Mouse (Mus musculus) thymus, adult 2 months (tissue): ENCODE data around the gene Ptprd.

Source experiments
- CTCF ChIP-seq: fragments of 200-500 bp; IDR thresholded peaks from 2 replicates; pipeline ENCODE4 v1.5.1; 2012; ENCODE audit warnings: mild to moderate bottlenecking, control low read depth, low read length, moderate library complexity, borderline replicate concordance; ENCODE audit not compliant: control insufficient read depth, poor library complexity, insufficient read depth; ENCODE audit errors: extremely low read depth
- POLR2A ChIP-seq: fragments of 200-500 bp; IDR thresholded peaks from 2 replicates; pipeline ENCODE4 v1.6.1; 2012; ENCODE audit warnings: mild to moderate bottlenecking, low read length, control low read depth, moderate library complexity; ENCODE audit not compliant: control insufficient read depth, poor library complexity, insufficient read depth; ENCODE audit errors: extremely low read depth

- no peak for TF ChIP-seq CTCF
- no peak for TF ChIP-seq POLR2A
Measured at GRCm38 (mm10) chr4:78210878-78211528, 758 bp downstream of the Ptprd start.
